Mouse (Mus musculus): Measurements from ENCODE around the gene Mrpl47. TPM values are rescaled to one million over a fixed set of nuclear protein-coding genes. Genes with fewer than 3 reads are reported as not detected.

Mrpl47 gene
- polyA plus RNA-seq, 1 experiment: 38.7 TPM

DNA sequence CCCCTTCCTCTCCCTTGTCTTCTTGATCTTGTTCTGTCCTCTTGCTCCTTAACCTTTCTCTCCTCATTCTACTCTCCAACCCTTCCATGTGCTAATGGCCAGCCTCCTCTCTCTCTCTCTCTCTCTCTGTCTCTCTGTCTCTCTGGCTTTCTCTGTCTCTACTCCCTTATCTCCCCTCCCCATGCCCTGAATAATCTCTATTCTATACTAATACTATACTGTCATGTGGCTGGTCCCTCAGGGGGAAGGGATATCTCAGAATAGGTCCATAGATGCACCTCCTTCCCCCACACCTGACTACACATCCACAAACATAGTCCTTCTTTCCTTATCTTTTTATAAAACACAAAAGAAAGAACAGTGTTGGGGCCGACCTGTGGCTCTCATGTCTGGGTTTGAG, 50.9 kb downstream of the Mrpl47 start:
- no peaks in the 10 kb centered on the region for H3K4me1 ChIP-seq (ENCODE audit: control insufficient read depth, insufficient read depth, low read length)
- 49% methylated on average over 1 of the region's 1 CpGs for WGBS
- H3K27ac ChIP-seq (ENCODE audit: control insufficient read depth, insufficient read depth, low read depth, low read length, poor library complexity): no peak overlapping the region
- H3K4me3 ChIP-seq (replicated peaks; ENCODE audit: control insufficient read depth, low read depth, low read length): no peak overlapping the region
- no peak for TF ChIP-seq POLR2A (IDR thresholded peaks at IDR 0.05; ENCODE audit: borderline replicate concordance, control insufficient read depth, low read depth, low read length)
- no peak for TF ChIP-seq CTCF (IDR thresholded peaks at IDR 0.05; ENCODE audit: control insufficient read depth, insufficient read depth, low read length)

DNA sequence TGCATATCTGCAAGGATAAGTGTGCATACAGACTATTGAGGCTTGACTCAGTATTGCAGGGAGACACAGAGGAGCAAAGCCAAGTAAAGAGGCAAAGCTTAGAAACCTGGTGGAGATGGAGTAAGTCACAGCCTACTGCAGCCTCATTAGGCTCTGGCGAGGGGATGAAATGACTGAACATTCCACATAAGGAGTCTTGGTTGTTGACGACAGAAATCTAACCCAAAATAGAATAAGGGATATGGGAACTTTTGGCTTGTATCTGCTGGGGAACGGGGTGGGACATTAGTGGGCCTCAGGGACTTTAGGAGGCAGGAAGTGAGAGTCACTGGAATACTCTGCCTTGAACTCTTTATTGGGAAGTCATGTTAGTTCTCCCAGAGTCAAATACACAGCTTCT, 52.8 kb downstream of the Mrpl47 start:
- H3K4me1 ChIP-seq (ENCODE audit: control insufficient read depth, insufficient read depth, low read length): no peaks in the 10 kb centered on the region
- no peak overlapping the region for H3K4me3 ChIP-seq (replicated peaks; ENCODE audit: control insufficient read depth, low read depth, low read length)
- H3K27ac ChIP-seq (ENCODE audit: control insufficient read depth, insufficient read depth, low read depth, low read length, poor library complexity): no peak overlapping the region
- TF ChIP-seq CTCF (IDR thresholded peaks at IDR 0.05; ENCODE audit: control insufficient read depth, insufficient read depth, low read length) (no peak), POLR2A (IDR thresholded peaks at IDR 0.05; ENCODE audit: borderline replicate concordance, control insufficient read depth, low read depth, low read length) (no peak)
- 75% methylated on average over 3 of the region's 3 CpGs for WGBS

DNA sequence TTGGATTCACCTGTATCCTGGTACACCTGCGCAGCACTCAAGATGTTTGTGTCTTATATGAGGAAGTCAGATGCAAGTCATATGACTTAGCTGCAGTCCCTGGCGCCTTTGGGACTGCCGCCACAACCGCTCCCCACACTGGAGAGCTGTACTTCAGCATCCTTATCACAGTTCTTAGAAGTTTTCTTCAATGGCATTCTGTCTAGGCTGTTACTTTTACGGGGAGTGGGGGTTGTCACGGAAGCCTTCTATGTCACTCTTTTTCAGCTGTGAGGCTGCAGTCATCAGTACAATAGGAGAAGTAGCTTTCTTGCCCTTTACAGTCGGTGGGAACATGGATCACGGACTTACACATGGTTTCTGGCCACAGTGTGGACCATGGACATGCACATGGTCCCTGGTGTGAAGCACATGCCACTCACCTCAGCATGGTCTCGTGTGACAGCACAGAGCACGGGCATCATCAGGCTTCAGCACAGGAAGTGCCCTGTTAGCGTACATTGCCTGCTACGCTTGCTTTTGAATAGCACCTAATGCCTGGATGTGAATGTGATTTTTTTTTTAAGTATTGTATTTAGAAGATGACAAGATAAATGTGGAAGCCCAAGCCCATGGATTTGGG, 54.4 kb downstream of the Mrpl47 start:
- Histone ChIP-seq H3K27ac (ENCODE audit: control insufficient read depth, insufficient read depth, low read depth, low read length, poor library complexity) (no peak overlapping the region), H3K4me3 (replicated peaks; ENCODE audit: control insufficient read depth, low read depth, low read length) (no peak overlapping the region), H3K4me1 (ENCODE audit: control insufficient read depth, insufficient read depth, low read length) (no peaks in the 10 kb centered on the region)
- 72% methylated on average over 11 of the region's 12 CpGs for WGBS
- TF ChIP-seq CTCF (IDR thresholded peaks at IDR 0.05; ENCODE audit: control insufficient read depth, insufficient read depth, low read length) (no peak), POLR2A (IDR thresholded peaks at IDR 0.05; ENCODE audit: borderline replicate concordance, control insufficient read depth, low read depth, low read length) (no peak)

DNA sequence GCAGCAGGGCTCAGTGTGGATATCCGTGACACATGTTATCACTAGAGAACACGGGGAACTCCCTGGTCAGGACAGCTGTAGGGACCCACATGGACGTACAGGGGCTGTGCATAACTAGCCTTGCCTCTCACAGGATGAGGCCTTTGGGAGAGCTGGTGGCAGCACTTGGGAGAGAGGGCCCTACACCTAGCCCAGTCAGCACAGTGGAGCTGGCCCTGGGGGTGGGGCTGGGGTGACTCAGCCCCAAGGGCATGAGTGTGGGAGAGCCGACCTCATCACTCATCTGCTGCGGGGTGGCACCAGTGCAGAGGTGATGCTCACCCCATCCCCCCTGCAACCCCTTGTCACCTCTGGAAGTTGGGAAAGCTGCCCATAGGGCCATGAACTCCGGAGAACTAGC, 61.0 kb downstream of the Mrpl47 start:
- 80% methylated on average over 6 of the region's 6 CpGs for WGBS
- H3K4me1 ChIP-seq (ENCODE audit: control insufficient read depth, insufficient read depth, low read length): no peaks in the 10 kb centered on the region
- no peak overlapping the region for H3K27ac ChIP-seq (ENCODE audit: control insufficient read depth, insufficient read depth, low read depth, low read length, poor library complexity)
- H3K4me3 ChIP-seq (replicated peaks; ENCODE audit: control insufficient read depth, low read depth, low read length): no peak overlapping the region
- TF ChIP-seq CTCF (IDR thresholded peaks at IDR 0.05; ENCODE audit: control insufficient read depth, insufficient read depth, low read length): no peak

Other genes starting within 250 kb of the Mrpl47 start
- gene Kcnmb3, start 245.4 kb downstream of the Mrpl47 start, polyA plus RNA-seq (2011; ENCODE audit: insufficient read depth, insufficient read length, low replicate concordance, missing spikeins): not detected in 2 replicates
- 19.6 and 25.6 TPM in 2 replicates for gene Zfp639, start 227.3 kb downstream of the Mrpl47 start, polyA plus RNA-seq (2011; ENCODE audit: insufficient read depth, insufficient read length, low replicate concordance, missing spikeins)
- gene Mfn1, start 208.1 kb downstream of the Mrpl47 start, polyA plus RNA-seq (2011; ENCODE audit: insufficient read depth, insufficient read length, low replicate concordance, missing spikeins): 20.9 and 23.4 TPM in 2 replicates
- gene Gnb4, start 121.0 kb downstream of the Mrpl47 start, polyA plus RNA-seq (2011; ENCODE audit: insufficient read depth, insufficient read length, low replicate concordance, missing spikeins): 3.3 and 4.2 TPM in 2 replicates
- gene Actl6a, start 31.3 kb downstream of the Mrpl47 start, polyA plus RNA-seq (2011; ENCODE audit: insufficient read depth, insufficient read length, low replicate concordance, missing spikeins): 62.6 and 65.0 TPM in 2 replicates
- gene Ndufb5, start 615 bp downstream of the Mrpl47 start, polyA plus RNA-seq (2011; ENCODE audit: insufficient read depth, insufficient read length, low replicate concordance, missing spikeins): 41.2 and 89.4 TPM in 2 replicates
- gene Usp13, start 79.9 kb upstream of the Mrpl47 start, polyA plus RNA-seq (2011; ENCODE audit: insufficient read depth, insufficient read length, low replicate concordance, missing spikeins): 0.16 and 1.4 TPM in 2 replicates

All from bone marrow, adult 2 months (tissue).